Mouse (Mus musculus) megakaryocyte progenitor cell, adult 5-6 weeks (primary cell): ENCODE measurements around the gene Haus7. TPM values are rescaled to one million over a fixed set of nuclear protein-coding genes. Genes with fewer than 3 reads are reported as not detected.
A peak's percentile ranks its signal among the peaks of the same experiment; 100 is the strongest.

Experiments
- ATAC-seq: replicated peaks from 2 replicates; pipeline ENCODE4 v1.8.0; 2016; ENCODE audit warnings: mild to moderate bottlenecking, moderate TSS enrichment, inconsistent platforms; ENCODE audit not compliant: poor library complexity
- total RNA-seq, 2 experiments: library from RNA; stranded (forward) in 1 of 2; stranded (reverse) in 1 of 2; fragments of 157-497, 149-512 nt in 1 of 2; fragments of 200-1000 nt in 1 of 2; gene quantifications; 2 replicates each; pipeline versions ENCODE4 v1.2.3 to v1.2.4; 2015 to 2017

Haus7 gene
- total RNA-seq (2015) = 27.1 and 34.7 TPM in 2 replicates
- 48.9 and 63.1 TPM in 2 replicates for total RNA-seq (2017)

DNA sequence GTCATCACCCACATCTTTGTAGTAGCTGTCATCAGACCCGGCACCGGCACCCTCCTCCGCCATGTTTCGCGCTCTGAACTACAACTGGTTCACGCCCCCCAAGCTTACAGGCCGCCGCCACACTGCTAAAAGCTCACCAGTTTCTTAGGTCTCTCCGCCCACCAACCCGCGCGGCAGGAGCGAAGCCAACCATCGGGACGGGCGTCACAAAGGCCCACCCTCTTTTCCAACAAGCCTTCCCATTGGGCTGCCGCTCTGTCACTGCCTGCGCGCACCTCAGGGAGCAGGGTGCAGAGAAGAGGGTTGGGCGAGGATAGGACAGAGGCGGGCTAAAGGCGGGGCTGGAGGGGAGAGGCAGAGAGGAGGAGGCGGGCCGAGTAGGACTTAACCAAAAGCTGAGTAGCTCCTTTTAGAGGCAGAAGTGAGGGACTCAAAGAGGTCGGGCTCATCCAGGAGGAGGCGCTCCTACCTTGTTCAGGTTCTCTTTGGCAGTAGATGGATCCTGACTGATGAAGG is at the start of gene Haus7:
TSS of gene Haus7 (minus strand) at position 168 of the 516 bp plus-strand sequence.
- peak; percentile 99 for ATAC-seq

DNA sequence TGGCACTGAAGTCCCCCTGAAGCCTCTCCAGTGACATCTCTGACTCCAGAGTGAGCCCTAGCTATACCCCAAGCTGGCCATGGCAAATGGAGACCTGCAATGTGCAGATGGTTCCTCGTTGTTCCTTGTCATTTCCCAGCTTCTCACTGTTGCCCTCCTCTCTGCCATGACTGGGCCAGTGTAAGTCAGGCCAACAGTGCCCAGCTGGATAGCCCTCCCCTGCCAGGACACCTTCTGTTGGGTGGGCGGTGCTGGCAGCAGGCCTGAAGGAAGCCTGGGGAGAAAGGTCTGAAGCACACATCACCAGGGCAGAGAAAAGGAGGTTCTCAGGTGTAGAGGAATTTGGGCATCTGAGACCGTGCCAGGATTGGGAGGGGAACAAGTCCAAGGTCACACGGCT is 47.7 kb upstream of the Haus7 start:
- ATAC-seq = no peak

DNA sequence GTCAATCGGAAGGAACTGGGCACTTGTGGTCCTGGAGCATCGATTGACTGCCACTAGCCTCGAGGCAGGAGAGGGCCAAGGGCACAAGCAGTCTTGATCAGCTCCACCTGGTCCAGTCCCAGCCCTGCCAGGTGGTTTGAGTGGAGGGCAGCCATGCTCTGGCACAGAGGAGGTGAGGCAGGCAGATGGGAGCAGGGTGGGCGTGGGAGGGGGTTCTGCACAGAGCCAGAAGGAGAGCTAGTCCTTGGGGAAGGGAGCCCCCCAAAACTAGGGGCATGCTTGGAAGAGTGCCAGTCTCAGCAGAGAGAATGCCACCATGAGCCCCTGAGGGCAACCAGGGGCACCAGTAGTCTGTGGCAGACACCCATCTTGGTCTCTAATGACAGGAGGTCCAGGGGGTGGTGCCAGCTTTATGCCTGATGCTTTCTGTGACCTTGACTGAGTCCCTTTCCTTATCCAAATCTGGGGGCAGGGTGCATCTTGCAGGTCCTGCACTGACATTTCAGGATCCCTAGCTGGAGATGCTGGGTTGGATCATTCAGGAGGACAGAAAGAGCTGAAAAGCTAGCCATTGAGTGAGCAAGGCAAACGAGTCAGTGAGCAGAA is 46.4 kb upstream of the Haus7 start:
- no peak for ATAC-seq

DNA sequence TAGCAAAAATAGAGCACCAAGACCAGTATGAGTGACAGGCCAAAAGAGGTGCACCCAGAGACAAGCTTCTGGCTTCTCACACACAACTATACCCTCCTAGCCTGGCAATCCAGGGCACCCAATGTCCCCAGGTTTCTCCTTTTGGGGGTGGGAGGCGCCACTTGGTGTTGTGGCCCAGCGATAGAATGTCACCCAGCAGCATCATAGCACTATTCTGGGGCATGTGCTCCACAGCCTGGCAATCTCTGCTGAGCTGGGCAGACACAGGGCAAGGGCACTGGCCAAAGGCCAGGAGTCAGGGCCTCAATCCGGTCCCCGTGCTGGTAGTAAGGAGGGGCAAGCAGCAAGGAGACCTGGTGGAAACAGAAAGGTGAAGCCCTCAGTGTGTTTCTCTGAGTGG is 37.9 kb upstream of the Haus7 start:
- ATAC-seq = no peak

DNA sequence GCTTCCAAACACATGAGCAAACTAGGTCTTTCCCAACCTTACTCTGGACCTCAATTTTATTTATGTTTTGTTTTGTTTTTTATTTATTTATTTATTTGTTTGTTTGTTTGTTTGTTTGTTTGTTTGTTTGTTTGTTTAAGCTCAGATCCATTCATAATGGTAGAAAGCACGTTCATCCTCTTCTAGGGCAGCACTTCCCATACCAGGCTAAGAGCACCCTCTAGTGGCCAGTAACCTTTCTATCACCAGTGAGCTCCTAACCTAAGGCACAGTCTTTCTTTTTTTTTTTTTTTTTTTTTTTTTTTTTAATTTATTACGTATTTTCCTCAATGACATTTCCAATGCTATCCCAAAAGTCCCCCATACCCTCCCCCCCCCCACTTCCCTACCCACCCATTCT is 34.7 kb upstream of the Haus7 start:
- ATAC-seq = peak; percentile 92

DNA sequence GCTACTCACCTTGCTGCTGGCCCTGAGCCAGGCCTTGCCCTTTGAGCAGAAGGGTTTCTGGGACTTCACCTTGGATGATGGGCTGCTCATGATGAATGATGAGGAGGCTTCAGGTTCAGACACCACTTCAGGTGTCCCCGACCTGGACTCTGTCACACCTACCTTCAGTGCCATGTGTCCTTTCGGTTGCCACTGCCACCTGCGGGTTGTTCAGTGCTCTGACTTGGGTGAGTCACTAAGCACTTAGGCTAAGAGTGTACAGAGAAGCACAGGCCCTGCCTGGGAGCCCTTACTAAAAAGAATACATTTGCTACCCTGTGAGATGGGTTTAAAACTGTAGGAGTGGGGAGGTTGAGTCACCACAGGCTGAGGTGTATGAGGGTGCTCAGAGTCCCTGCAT is 32.0 kb upstream of the Haus7 start:
- ATAC-seq = no peak

DNA sequence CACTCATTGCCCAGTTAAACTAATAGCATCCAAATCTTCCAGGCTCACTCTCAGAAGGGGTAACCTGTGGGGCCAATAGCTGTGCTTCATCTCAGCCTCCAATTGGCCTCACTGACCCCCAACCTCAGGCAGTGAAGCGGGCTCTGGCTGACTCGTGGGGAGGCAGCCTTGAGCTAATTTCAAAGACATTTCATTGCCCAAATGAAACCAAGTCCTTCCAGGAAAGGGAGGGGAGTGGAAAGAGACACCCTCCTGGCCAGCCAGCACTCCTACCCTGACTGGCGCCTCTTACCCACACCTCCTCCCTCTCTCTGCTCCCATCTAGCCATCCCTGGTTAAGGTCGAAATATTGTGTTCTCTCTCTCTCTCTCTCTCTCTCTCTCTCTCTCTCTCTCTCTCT is 31.3 kb upstream of the Haus7 start:
- ATAC-seq = no peak

DNA sequence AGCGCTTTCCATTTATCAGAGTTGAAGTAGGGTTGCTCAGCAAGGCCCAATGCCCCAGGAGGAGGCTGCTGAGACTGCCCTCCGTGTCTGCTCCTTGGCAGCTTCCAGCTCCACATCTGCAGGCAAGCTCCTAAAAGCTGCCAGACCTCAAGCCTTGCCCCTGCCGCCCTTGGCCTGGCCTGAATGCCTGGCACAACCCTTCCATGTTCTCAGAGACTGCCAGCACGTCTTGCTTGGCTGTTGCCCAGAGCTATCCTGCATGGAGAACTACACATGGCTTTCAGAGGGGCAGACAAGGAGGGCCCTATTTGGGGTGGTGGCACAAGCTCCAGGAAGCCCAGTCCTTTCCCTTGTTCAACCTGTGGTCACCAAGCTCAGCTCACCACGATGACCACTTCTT is 28.1 kb upstream of the Haus7 start:
- no peak for ATAC-seq

DNA sequence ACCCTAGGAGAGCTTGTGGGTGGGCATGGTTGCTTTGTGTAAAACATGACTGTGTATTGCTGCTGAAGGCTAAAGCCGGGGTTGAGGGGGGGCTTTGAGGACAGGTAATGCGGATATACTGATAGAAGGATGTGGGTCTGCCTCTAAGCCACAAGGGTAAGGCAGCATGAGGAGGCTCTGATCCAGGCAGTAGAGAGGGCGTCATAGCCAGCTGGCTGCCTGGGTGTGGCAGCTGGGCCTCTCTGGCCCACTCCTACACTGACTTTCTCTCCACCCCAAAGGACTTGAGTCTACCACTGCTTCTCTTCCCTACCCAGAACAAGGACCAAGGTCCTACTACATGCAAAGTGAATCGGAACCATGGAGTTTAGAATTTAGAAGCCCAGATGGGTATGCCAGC is 26.0 kb upstream of the Haus7 start:
- ATAC-seq = no peak

DNA sequence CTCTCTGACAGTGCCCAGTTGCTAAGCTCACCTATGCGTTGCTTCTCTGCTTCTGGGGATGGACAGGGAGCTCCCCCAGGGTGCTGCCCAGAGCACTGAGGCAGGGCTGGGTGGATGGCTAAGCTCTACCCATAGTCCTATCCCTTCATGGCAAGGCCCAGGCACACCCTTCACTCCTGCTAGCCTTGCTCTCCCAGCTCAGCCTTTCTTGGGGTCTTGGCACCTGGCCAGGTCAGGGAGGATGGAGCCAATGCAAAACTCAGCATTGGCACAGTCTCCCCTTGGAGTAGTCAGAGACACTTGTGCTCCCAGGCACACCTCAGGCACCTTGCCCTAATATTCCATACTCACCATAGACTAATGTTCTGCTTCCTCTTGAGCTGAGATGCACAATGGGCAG is 25.2 kb upstream of the Haus7 start:
- no peak for ATAC-seq

DNA sequence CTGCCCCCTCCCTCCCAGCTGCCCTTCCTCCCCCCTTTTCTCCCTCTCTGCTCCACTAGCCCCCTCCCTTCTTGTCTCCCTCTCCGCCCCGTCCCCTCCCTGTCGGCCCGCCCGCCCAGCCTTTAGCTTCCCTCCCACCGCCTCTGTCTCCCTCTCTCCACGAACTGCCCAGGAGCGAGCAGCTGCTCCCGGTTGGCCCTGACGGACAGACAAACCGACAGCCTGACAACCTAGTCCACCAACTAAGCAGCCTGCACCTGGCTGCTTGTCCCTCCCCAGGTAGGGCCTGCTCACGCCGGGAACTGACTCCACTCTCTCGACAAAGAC is 24.6 kb upstream of the Haus7 start, which contains the start of gene Bgn:
TSS of gene Bgn (plus strand) at position 119 of the 327 bp plus-strand sequence.
- no peak for ATAC-seq

DNA sequence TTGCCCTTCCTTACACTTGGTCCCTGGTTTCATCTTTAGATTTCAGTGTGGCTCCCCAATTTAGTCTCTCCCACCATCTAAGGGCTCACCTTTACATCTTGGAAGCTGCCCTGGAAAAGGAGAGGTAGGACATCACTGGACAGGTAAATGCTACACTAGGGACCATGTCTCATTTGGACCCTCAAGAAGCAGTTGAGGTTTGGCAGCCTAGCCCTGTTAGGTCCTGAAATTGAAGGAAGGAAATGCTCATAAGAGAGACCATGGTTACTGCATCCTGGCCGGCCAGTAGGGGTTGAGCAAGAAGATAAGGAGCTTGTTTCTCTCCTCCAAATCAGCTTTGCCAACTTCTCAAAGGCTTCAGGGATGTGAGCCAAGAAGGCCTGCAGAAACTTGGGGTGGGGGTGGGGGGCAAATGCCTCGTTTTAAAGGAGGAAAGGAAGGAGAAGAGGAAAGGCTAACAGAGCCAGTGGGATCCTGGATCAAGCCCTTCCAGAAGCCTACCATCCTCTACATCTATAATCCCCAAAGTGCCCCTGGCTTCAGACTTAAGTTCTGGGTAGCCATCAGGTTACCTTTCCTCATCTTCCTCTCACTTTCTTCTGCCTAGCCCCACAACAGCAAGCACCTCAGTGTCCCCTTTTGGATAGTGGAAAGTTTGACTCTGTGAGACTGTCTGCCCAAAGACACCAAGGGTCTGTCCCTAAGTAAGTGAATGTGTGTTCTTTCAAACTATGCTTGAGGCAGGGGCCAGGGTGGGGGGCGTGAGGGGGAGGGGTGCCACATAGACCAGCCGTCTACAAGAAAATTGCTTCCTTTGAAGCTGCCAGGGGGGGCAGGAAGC is 24.0 kb upstream of the Haus7 start:
- no peak; the same call in 1 of the 2 replicates for ATAC-seq

DNA sequence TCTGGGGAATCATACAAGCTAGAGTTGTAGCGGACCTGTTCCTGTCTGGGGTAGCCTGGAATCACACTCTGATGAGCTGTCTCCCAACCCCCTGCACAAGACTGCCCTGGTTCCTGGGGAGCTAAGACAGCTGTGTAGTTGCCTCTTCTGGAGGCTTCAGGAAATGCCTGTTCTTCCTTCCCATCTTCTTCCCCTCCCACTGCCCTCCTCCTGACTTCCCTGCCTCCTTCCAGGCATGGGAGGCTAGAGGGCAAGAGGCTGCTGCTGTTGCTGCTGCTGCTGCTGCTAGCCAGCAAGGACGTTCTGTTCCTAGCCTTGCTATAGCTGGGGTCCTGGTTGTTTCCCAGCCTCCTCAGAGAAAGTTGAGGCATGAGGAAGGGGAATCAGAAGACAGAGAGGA is 21.5 kb upstream of the Haus7 start:
- no peak for ATAC-seq

DNA sequence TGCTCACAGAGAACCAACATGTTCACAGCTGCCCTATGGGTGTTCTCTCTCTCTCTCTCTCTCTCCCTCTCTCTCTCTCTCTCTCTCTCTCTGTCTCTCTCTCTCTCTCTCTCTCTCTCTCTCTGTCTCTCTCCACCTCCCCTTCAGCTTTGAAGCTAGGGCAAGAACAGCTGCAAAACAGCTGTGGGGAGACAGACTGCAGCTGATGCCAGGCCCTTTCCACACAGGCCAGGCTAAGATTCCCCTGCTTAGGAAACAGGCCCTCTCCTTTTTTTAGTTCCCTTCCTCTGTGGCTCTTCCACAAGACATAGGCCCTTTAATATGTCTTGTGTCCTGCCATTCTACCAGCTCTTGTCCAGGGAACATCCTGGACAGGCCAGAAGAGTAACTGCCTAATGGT is 20.8 kb upstream of the Haus7 start:
- ATAC-seq = no peak

DNA sequence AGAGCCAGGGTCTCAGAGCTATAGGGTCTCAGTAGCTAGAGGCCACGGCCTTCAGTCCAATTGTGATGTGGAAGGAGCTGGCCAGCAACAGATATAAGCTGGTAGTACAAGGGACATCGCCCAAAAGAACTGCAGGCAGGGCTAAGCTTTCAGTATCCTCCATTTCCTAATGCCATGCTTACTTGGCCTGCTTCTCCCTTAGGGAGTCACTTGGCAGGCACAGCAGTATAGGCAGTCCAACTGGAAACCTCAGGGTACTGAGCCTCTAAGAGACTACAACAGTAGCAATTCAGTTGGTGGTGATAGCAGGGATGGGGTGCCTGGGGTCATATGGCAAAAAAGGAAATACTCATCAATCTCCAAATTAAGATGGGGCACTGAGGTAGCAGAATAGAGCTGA is 18.7 kb upstream of the Haus7 start:
- no peak for ATAC-seq

DNA sequence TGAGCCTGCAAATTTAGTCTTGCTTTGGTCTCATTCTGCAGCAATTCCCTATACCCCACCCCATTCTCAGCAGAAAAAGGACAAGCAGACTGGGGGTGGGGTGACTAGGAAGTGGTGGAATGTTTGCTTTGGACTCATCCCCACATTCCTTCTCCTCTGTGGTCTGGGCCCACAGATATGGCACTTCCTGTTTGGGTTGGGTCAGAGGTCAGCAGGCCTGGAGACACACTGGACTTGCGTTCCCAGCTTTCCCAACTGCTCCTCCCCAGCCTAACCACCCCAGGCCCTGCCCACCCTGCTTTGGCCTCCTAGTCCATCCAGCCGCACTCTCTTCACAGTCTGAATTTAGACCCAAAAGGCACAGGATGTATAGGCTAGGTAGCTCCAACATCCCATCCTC is 17.8 kb upstream of the Haus7 start:
- no peak for ATAC-seq

DNA sequence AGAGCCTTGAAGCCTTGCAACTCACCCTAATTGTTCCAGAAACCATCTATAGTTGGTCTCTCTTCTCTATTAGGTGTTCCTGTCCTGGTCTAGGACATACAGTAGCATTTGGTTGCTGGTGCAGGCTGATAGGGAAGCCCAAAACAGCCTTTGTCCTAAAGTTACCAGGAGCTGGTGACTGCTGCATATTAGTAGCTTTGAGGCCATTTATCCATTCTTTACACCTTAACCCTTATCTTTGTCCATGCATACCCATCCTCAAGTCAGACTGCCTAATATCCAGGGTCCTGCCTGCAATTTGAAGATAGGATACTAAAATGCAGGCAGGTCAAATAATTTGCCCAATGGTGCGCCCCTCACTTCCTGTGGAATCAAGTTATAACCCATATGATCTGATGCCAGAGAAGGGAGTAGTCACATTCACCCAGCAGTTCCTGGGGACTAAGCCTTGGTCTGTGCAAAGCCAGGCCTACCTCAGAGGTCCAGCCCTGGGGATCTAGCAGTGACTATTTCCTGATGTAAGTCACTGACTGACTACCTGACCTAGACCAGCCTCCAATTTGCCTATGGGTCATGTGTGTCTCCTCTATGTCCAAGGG is 16.9 kb upstream of the Haus7 start:
- peak; percentile 71 for ATAC-seq

DNA sequence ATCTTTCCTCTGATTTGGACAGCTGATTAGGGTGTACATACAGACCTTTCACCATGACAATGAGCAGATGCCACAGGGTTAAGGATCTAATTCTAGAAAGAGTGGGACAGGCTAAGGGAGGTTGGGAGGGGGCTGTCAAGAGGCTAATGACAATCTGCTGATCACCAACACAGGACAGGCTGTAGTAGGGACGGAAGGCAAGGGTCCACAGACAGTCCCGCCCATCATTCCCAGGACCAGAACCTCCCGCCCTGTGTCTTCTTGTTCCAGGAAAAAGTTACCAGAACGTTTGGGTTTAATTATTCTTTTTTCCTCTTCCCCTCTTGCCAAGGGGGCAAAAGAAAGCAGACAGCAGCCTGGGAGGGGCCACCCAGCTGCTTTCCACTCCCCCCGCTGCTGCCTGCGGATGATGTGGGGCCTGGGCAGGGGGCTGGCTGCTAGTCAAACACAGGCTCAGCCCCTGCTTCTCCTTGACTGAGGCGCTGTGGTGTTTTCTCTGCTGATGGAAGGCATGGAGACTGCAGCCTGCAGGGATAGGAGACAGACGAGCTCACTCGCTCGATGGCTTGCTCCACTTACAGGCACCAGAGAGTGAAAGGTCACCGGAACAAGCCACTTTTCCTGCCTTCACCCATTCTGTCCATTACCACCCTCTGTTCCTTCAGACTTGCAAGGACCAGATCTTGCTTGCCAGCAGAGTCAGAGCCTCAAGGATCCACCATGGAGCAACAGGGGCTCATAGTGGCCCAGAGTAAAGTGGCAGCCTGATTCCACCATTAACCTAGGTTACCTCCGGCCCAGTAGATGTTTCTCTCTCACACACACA is 15.7 kb upstream of the Haus7 start:
- no peak for ATAC-seq

DNA sequence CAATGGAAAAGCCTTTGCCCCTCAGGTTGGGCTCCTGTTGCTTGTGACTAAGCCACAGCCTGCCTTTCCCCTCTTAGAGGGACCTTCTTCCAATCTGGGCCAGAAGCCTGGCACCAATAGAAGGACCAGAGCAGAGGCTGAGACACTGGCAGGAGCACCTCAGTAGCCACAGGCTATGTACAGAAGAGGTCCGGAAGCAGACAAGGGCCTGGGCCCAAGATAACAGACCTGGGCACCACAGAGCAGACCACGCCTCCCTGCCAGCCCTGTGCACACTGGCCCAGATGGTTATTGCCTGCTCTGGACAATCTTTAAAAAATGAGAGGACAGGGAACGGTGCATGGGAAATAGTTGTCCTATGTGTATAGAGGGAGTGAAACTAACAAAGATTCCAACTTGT is 12.9 kb upstream of the Haus7 start:
- peak; percentile 92 for ATAC-seq

DNA sequence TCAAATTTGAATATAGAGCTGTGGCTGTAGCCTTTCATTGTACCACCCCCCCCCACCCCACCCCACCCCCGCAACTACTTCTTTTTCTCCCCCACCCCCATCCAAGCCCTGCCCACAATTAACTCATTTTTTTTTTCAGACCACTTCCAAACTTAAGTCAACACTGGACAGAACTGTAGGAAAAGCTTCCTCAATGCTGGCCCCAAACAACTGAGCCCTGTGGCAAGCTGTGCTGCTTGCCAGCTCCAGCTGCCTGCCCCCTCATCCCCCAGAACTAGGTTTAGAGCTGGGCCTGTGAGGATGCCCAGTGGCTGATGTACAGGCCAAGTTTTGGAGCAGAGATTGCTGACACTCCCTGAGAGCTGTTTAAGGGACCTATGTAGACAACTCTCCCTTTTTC is 9.9 kb upstream of the Haus7 start:
- ATAC-seq = no peak

DNA sequence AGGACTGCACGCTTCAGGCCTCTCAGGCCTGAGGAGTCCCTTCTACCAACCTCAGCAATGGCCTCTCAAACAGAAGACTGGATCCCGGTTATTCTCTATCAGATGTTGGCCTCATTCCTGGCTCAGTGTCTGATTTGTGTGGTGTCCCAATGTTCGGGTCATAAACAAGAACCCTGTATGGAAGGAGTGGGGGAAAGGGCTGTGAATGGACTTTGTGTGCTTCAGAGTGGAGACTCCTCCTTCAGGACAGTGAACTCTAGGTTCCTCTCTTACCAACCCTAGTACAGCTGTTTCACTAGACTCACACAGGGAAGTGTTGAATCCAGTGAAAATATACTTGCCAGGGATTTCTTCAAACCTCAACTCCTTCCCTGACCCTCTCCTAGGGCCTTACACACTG is 9.5 kb upstream of the Haus7 start:
- no peak for ATAC-seq
